Mouse (Mus musculus) skeletal muscle tissue, adult 2 months (tissue): Measurements from ENCODE around the gene Mpv17.

Source experiments
- DNase-seq: peaks from one replicate; pipeline ENCODE4 v3.0.0-alpha.2; 2012; ENCODE audit warnings: low read depth, low spot score

Mpv17 gene

GRCm38 (mm10) chr5:31105814-31106335, 48.2 kb downstream of the Mpv17 start, which contains the start of gene Dnajc5g:
Gene Dnajc5g, plus strand, starts transcription at chr5:31106285.
- DNase-seq = no peak

- DNase-seq = no peak
Observed at GRCm38 (mm10) chr5:31095711-31096480, 58.2 kb downstream of the Mpv17 start.

GRCm38 (mm10) chr5:31094799-31095691, 59.0 kb downstream of the Mpv17 start:
- no peak for DNase-seq

- no peak for DNase-seq
Observed at GRCm38 (mm10) chr5:31094100-31094798, 59.8 kb downstream of the Mpv17 start.

GRCm38 (mm10) chr5:31093151-31094041, 60.7 kb downstream of the Mpv17 start:
- DNase-seq = no peak

- no peak for DNase-seq
Observed at GRCm38 (mm10) chr5:31092231-31092975, 61.6 kb downstream of the Mpv17 start.
